Mouse (Mus musculus) thymus, adult 2 months (tissue): Measurements from ENCODE around the gene Smok3c.

ENCODE experiments used
- CTCF ChIP-seq: fragments of 200-500 bp; IDR thresholded peaks from 2 replicates; pipeline ENCODE4 v1.5.1; 2012; ENCODE audit warnings: mild to moderate bottlenecking, control low read depth, low read length, moderate library complexity, borderline replicate concordance; ENCODE audit not compliant: control insufficient read depth, poor library complexity, insufficient read depth; ENCODE audit errors: extremely low read depth
- POLR2A ChIP-seq: fragments of 200-500 bp; IDR thresholded peaks from 2 replicates; pipeline ENCODE4 v1.6.1; 2012; ENCODE audit warnings: mild to moderate bottlenecking, low read length, control low read depth, moderate library complexity; ENCODE audit not compliant: control insufficient read depth, poor library complexity, insufficient read depth; ENCODE audit errors: extremely low read depth

GRCm38 (mm10) chr5:138085421-138085911 is 32.5 kb downstream of the Smok3c start:
- TF ChIP-seq CTCF (no peak), POLR2A (no peak)
